Mouse (Mus musculus) ES-Bruce4 (cell line): ENCODE measurements around the gene Zbp1.

ENCODE experiments used
- CTCF ChIP-seq: IDR thresholded peaks from one replicate; pipeline ENCODE4 v1.8.1; 2011; ENCODE audit warnings: low read depth, low read length
- EP300 ChIP-seq: IDR thresholded peaks from 2 replicates; pipeline ENCODE4 v1.6.1; 2011; ENCODE audit warnings: low read depth, low read length; ENCODE audit not compliant: insufficient read depth

GRCm38 (mm10) chr2:173156923-173157322 lies 61.8 kb downstream of the Zbp1 start:
- TF ChIP-seq EP300 (no peak), CTCF (no peak)
